Mouse (Mus musculus) adipocyte (in vitro differentiated cells): ENCODE measurements around the gene Mapk12.

Source experiments
- DNase-seq: peaks from one replicate; pipeline ENCODE4 v3.0.0-alpha.2; 2016; ENCODE audit warnings: low spot score

Mapk12 gene

GRCm38 (mm10) chr15:89171526-89172051, 31.1 kb upstream of the Mapk12 start:
- DNase-seq: no peak

GRCm38 (mm10) chr15:89170102-89170501, 29.6 kb upstream of the Mapk12 start:
- no peak for DNase-seq

GRCm38 (mm10) chr15:89169431-89169830, 28.9 kb upstream of the Mapk12 start:
- DNase-seq: peak; percentile 80

DNA sequence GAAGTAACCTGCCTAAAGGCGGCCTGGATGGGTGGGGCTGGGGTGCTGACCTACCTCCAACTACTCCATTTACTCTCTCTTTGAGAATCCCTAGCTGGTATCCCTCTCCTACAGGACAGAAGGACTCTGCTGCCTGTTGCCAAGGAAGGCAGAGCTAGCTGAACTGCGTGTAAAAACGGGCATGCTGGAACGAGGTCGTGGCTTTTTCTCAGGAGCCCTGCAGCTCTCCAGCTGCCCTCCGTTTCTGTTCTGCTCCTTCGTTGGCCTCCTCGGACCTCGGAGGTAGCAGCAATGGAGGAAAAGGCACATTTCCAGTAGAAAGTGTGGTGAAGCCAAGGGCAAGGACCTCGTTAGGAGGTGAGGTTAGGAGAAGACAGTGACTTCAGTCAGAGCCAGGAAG, 28.4 kb upstream of the Mapk12 start:
- DNase-seq: no peak

DNA sequence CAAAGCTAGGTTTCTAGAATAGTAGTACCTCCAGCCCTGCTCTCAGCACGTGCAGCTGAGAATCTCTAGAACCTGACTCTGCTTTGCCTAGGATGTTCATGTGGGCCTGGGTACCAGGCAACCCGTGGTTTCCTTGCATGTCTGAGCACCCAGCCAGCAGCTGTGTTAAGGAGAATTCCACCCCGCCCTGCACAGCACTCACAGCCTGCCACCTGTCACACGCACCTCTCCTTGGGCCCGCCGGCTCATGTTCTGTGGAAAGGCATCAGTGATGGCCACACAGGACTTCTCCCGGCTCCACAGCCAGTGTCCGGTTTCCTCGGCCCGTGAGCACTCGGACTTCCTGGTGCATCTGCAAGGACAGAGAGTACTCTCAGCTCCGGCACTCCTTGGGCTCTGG, 25.0 kb upstream of the Mapk12 start:
- DNase-seq: no peak

GRCm38 (mm10) chr15:89161397-89161796, 20.9 kb upstream of the Mapk12 start:
- DNase-seq: no peak

DNA sequence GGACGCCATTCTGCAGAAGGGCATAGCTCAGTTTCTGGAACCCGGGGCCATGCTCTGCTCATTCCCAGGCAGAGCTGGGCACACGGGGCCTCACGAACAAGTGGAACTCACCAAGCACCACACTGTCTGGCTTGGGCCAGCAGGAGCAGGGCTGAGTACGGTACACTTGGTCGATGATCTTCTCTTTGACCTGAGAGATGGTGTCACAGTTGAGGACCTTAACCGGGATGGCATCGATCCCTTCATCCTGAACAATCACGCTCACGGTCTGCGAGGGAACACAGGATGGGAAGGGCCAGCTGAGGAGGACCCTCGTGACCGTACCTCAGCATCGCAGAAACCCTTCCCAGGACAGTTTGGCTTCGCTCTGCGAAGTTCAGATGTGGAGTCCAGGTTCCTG, 18.0 kb upstream of the Mapk12 start:
- no peak for DNase-seq

- DNase-seq: peak; percentile 60
Observed at GRCm38 (mm10) chr15:89157954-89158353, 17.5 kb upstream of the Mapk12 start.

DNA sequence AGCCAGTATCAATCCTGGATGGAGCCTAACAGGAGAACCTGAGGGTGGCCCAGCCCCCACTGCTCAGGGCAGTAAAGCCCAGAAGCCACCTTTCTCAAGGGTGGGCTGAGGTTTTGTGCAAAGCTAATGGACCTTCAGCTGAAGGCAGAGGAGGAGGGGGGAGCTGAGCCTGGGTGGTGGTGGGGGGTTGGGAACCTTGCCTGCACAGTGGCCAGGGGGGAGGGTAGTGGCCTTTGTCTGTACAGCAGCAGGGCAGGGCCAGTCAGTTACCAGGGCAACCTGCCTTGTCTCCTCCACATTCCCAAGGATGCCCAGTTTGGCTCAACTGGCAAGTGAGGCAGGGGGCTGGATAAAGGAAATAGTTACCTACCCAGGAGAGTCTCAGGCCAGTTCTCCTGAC, 11.8 kb upstream of the Mapk12 start:
- DNase-seq: no peak

DNA sequence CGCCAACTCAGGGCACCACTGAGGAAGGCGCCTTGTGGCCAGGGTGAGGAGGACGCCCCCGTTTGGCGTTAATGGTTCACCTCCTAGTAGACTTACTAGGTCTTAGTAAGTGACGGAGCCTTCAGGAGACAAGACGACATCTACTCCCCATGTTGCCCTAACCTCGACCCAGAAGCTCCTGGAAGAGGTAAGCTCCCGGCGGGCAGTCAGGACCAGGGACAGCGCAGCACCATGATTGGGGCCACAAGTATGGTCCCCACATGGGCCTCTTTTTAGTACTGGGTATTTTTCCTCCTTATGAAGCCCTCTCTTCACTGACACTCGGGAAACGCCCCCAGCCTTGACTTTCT, 9.5 kb upstream of the Mapk12 start:
- no peak for DNase-seq

GRCm38 (mm10) chr15:89149271-89150040, 9.0 kb upstream of the Mapk12 start, which contains the start of gene Mapk11:
Gene Mapk11 (minus strand): TSS chr15:89149628.
- DNase-seq: no peak

DNA sequence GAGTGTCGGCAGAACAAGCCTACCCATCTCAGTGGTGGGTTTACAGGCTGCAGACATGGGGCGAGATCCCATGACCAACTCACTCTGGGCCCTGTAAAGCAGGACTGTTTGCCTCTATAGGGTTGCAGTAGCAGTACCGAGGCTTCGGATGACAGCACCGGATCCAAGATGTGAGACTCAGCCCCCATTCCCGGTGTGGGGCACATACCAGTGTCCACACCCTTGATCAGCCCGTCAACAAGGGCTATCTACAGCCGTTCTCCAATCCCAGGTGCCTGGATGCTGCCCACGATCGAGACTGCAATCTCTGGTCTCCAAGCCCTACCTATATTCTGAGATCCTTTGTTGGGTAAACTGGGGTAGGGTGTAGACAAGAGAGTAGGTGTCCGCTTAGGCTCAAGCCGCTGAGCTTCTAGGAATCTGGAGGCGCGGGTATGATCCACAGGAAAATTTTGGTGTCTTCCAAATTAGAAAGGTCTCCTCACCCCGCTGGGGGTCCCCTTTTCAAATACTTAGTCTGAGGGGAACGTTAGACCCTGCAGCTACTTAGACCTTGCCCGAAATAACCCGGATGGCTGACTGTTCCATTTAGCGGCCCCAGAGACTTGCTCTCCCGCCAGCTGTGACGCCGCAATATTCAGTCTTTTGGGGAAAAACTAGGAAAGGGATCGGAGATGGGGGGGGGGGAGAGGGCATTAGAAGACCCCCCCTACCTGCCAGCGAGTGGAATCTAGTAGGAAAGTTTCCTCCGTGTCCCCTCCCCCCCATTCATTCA, 8.2 kb upstream of the Mapk12 start:
- DNase-seq: no peak

- no peak for DNase-seq
Observed at GRCm38 (mm10) chr15:89147895-89148294, 7.4 kb upstream of the Mapk12 start.

GRCm38 (mm10) chr15:89147456-89147855, 7.0 kb upstream of the Mapk12 start:
- DNase-seq: no peak

- no peak for DNase-seq
Observed at GRCm38 (mm10) chr15:89147024-89147423, 6.5 kb upstream of the Mapk12 start.

GRCm38 (mm10) chr15:89146537-89146936, 6.0 kb upstream of the Mapk12 start:
- no peak for DNase-seq

- DNase-seq: no peak
Observed at GRCm38 (mm10) chr15:89145813-89146350, 5.4 kb upstream of the Mapk12 start.

GRCm38 (mm10) chr15:89144965-89145364, 4.5 kb upstream of the Mapk12 start:
- DNase-seq: no peak

GRCm38 (mm10) chr15:89143134-89143533, 2.6 kb upstream of the Mapk12 start:
- no peak for DNase-seq

- DNase-seq: no peak
Observed at GRCm38 (mm10) chr15:89141905-89142304, 1.4 kb upstream of the Mapk12 start.

GRCm38 (mm10) chr15:89141443-89141842, 940 bp upstream of the Mapk12 start:
- no peak for DNase-seq

DNA sequence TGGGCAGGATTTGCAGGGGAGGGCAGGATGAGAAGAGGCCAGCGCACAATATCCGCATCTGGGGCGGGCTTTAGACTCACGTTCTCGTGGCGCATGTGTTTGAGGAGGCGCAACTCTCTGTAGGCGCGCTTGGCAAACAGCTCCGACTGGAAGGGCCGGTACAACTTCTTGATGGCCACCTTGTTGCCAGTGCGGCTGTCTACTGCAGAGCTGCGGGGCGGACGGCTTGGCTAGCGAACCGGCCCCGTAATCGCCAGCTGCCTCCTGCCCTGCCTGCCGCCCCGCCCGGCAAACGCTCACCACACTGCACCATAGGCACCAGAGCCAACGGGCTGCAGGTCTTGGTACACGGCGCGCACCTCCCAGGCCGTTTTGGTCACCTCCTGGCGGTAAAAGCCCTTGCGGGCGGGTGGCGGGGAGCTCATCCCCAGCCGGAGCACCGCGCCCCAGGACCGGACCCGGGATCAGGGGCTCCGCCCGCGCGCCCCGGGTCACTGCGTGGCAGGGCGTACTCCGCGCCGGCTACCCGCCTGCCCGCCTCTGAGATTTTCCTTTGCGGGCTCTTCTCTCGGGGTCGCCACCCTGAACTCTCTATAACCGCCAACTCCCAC, 350 bp downstream of the Mapk12 start:
- DNase-seq: no peak

DNA sequence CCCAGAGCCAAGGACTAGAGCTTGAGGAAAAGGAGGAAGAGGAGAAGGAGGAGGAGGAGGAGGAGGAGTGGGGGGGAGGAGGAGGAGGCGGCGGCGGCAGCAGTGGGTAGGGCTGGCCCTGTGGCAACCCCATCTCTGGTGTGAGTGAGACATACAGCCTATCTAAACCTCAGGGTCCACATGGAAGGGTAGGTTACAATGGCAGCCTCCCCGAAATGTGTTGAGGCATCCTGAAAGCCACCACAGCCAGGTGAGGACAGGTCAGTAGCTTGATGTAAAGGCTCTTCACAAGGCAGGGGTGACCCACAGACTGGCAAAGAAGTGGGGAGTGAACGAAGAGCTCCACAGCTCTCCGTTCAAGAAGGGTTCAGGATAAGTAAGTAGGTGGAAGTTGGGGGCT, 2.0 kb downstream of the Mapk12 start:
- no peak for DNase-seq
